Mouse (Mus musculus): ENCODE measurements at regions not wholly inside any gene's neighbourhood (a gene's known extent, or its start where the extent isn't known, plus 50 kb on each side); places are given as distances from the start of the nearest gene placed in this dataset.

GRCm38 (mm10) chr12:15985649-15986048 is 168.9 kb upstream of the Trib2 start:
- no peak for ATAC-seq (ENCODE audit: low FRiP score)
- Histone ChIP-seq H3K9ac (no peak overlapping the region), H3K27me3 (no peaks in the 10 kb centered on the region), H3K4me3 (no peak overlapping the region), H3K4me1 (no peaks in the 10 kb centered on the region), H3K36me3 (no peaks in the 10 kb centered on the region), H3K27ac (no peak overlapping the region), H3K4me2 (replicated peaks) (no peak overlapping the region), H3K9me3 (replicated peaks) (no peaks in the 10 kb centered on the region)
- WGBS = 85% methylated on average over 2 of the region's 2 CpGs

GRCm38 (mm10) chr12:15983591-15984300 is 167.0 kb upstream of the Trib2 start:
- H3K9ac ChIP-seq = no peak overlapping the region
- H3K27ac ChIP-seq = no peak overlapping the region
- H3K36me3 ChIP-seq = no peaks in the 10 kb centered on the region
- no peak for ATAC-seq (ENCODE audit: low FRiP score)
- no peak overlapping the region for H3K4me2 ChIP-seq (replicated peaks)
- no peak overlapping the region for H3K4me3 ChIP-seq
- no peaks in the 10 kb centered on the region for H3K4me1 ChIP-seq
- 78% methylated on average over 11 of the region's 11 CpGs for WGBS
- H3K9me3 ChIP-seq (replicated peaks) = no peaks in the 10 kb centered on the region
- no peaks in the 10 kb centered on the region for H3K27me3 ChIP-seq

GRCm38 (mm10) chr12:15981741-15982140 is 165.0 kb upstream of the Trib2 start:
- Histone ChIP-seq H3K9me3 (replicated peaks) (no peaks in the 10 kb centered on the region), H3K36me3 (no peaks in the 10 kb centered on the region), H3K9ac (no peak overlapping the region), H3K27me3 (no peaks in the 10 kb centered on the region), H3K4me1 (no peaks in the 10 kb centered on the region), H3K4me3 (no peak overlapping the region), H3K4me2 (replicated peaks) (no peak overlapping the region), H3K27ac (no peak overlapping the region)
- 47% methylated on average over 1 of the region's 1 CpGs for WGBS
- no peak for ATAC-seq (ENCODE audit: low FRiP score)

GRCm38 (mm10) chr12:15979233-15979632 is 162.5 kb upstream of the Trib2 start:
- Histone ChIP-seq H3K27ac (no peak overlapping the region), H3K27me3 (no peaks in the 10 kb centered on the region), H3K9me3 (replicated peaks) (no peaks in the 10 kb centered on the region), H3K4me2 (replicated peaks) (no peak overlapping the region), H3K9ac (no peak overlapping the region), H3K36me3 (no peaks in the 10 kb centered on the region), H3K4me3 (no peak overlapping the region), H3K4me1 (no peaks in the 10 kb centered on the region)
- WGBS = 95% methylated on average over 7 of the region's 7 CpGs
- no peak for ATAC-seq (ENCODE audit: low FRiP score)

GRCm38 (mm10) chr12:15971786-15972185 is 155.1 kb upstream of the Trib2 start:
- no peak overlapping the region for H3K9ac ChIP-seq
- H3K4me1 ChIP-seq = no peaks in the 10 kb centered on the region
- no peak overlapping the region for H3K4me2 ChIP-seq (replicated peaks)
- H3K9me3 ChIP-seq (replicated peaks) = no peaks in the 10 kb centered on the region
- WGBS = 86% methylated on average over 3 of the region's 3 CpGs
- H3K27ac ChIP-seq = no peak overlapping the region
- no peak for ATAC-seq (ENCODE audit: low FRiP score)
- no peaks in the 10 kb centered on the region for H3K36me3 ChIP-seq
- no peaks in the 10 kb centered on the region for H3K27me3 ChIP-seq
- no peak overlapping the region for H3K4me3 ChIP-seq

GRCm38 (mm10) chr12:15970262-15970661 is 153.5 kb upstream of the Trib2 start:
- Histone ChIP-seq H3K27ac (no peak overlapping the region), H3K9ac (no peak overlapping the region), H3K4me1 (no peaks in the 10 kb centered on the region), H3K4me2 (replicated peaks) (no peak overlapping the region), H3K4me3 (no peak overlapping the region), H3K9me3 (replicated peaks) (no peaks in the 10 kb centered on the region), H3K36me3 (no peaks in the 10 kb centered on the region), H3K27me3 (no peaks in the 10 kb centered on the region)
- WGBS = 80% methylated on average over 2 of the region's 2 CpGs
- no peak for ATAC-seq (ENCODE audit: low FRiP score)

GRCm38 (mm10) chr12:15967550-15968102 is 150.9 kb upstream of the Trib2 start:
- H3K27me3 ChIP-seq = no peaks in the 10 kb centered on the region
- WGBS = 81% methylated on average over 5 of the region's 5 CpGs
- no peaks in the 10 kb centered on the region for H3K9me3 ChIP-seq (replicated peaks)
- no peak overlapping the region for H3K27ac ChIP-seq
- ATAC-seq (ENCODE audit: low FRiP score) = no peak
- no peaks in the 10 kb centered on the region for H3K4me1 ChIP-seq
- H3K4me2 ChIP-seq (replicated peaks) = no peak overlapping the region
- H3K9ac ChIP-seq = no peak overlapping the region
- H3K4me3 ChIP-seq = no peak overlapping the region
- H3K36me3 ChIP-seq = no peaks in the 10 kb centered on the region

- ATAC-seq (ENCODE audit: low FRiP score) = no peak
- H3K36me3 ChIP-seq = no peaks in the 10 kb centered on the region
- H3K4me3 ChIP-seq = no peak overlapping the region
- no peaks in the 10 kb centered on the region for H3K4me1 ChIP-seq
- H3K27ac ChIP-seq = no peak overlapping the region
- H3K4me2 ChIP-seq (replicated peaks) = no peak overlapping the region
- H3K27me3 ChIP-seq = no peaks in the 10 kb centered on the region
- H3K9me3 ChIP-seq (replicated peaks) = no peaks in the 10 kb centered on the region
- WGBS = 75% methylated on average over 1 of the region's 1 CpGs
- no peak overlapping the region for H3K9ac ChIP-seq
Measured at GRCm38 (mm10) chr12:15966631-15967030, 149.9 kb upstream of the Trib2 start.

GRCm38 (mm10) chr12:15965921-15966320 is 149.2 kb upstream of the Trib2 start:
- Histone ChIP-seq H3K27ac (no peak overlapping the region), H3K9me3 (replicated peaks) (no peaks in the 10 kb centered on the region), H3K27me3 (no peaks in the 10 kb centered on the region), H3K9ac (no peak overlapping the region), H3K4me2 (replicated peaks) (no peak overlapping the region), H3K36me3 (no peaks in the 10 kb centered on the region), H3K4me3 (no peak overlapping the region), H3K4me1 (no peaks in the 10 kb centered on the region)
- ATAC-seq (ENCODE audit: low FRiP score) = no peak
- WGBS = 86% methylated on average over 4 of the region's 4 CpGs

GRCm38 (mm10) chr12:15964073-15964472 is 147.4 kb upstream of the Trib2 start:
- Histone ChIP-seq H3K27ac (no peak overlapping the region), H3K27me3 (no peaks in the 10 kb centered on the region), H3K4me3 (no peak overlapping the region), H3K4me1 (no peaks in the 10 kb centered on the region), H3K9me3 (replicated peaks) (no peaks in the 10 kb centered on the region), H3K36me3 (no peaks in the 10 kb centered on the region), H3K4me2 (replicated peaks) (no peak overlapping the region), H3K9ac (no peak overlapping the region)
- 89% methylated on average over 4 of the region's 4 CpGs for whole genome bisulfite sequencing
- ATAC-seq (ENCODE audit: low FRiP score) = no peak

GRCm38 (mm10) chr12:15961834-15962233 is 145.1 kb upstream of the Trib2 start:
- ATAC-seq (ENCODE audit: low FRiP score) = no peak
- Histone ChIP-seq H3K36me3 (no peaks in the 10 kb centered on the region), H3K9me3 (replicated peaks) (no peaks in the 10 kb centered on the region), H3K27ac (no peak overlapping the region), H3K4me1 (no peaks in the 10 kb centered on the region), H3K4me3 (no peak overlapping the region), H3K4me2 (replicated peaks) (no peak overlapping the region), H3K9ac (no peak overlapping the region), H3K27me3 (no peaks in the 10 kb centered on the region)
- 98% methylated on average over 2 of the region's 2 CpGs for WGBS

GRCm38 (mm10) chr12:15937443-15938237 is 120.9 kb upstream of the Trib2 start:
- Histone ChIP-seq H3K4me2 (replicated peaks) (no peak overlapping the region), H3K9me3 (replicated peaks) (no peaks in the 10 kb centered on the region), H3K4me3 (no peak overlapping the region), H3K36me3 (no peaks in the 10 kb centered on the region), H3K27ac (no peak overlapping the region), H3K9ac (no peak overlapping the region), H3K27me3 (no peaks in the 10 kb centered on the region), H3K4me1 (peaks cover 6% of the 10 kb centered on the region)
- peak; percentile 50; the same call in 1 of the 2 replicates for ATAC-seq (ENCODE audit: low FRiP score)
- WGBS = 45% methylated on average over 8 of the region's 8 CpGs
